Mouse (Mus musculus) v-Abl transformed pro-B cells (cell line): Measurements from ENCODE around the gene Angel2.

Source experiments
- in situ Hi-C, 2 experiments: fragments of 400-800 bp; cut with MboI; formaldehyde crosslinking; loops; one replicate each; pipeline ENCODE4 v1.15.1; 2025; ENCODE audit not compliant: unreplicated experiment in 2 of 2

Gene Angel2

DNA sequence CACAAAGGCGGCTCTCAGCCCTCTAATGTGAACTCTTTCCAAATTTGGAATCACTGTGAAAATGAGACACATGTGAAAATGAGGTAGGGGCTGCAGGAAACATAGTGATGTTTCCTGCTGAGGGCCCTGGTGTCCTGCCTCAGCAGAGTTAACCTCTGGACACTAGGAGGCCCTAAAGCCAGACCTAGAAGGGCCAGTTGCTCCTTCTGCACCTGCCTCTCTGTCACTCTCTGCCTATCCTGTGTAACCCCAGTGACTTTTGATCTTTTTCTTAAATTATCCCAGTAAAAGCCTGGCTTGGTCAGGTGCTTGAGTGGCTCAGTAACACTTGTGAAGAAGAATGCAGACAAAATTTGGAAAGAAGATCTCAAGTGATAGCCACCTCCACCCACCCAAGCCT, 49.9 kb downstream of the Angel2 start:
- in situ Hi-C loops: no loop called here

DNA sequence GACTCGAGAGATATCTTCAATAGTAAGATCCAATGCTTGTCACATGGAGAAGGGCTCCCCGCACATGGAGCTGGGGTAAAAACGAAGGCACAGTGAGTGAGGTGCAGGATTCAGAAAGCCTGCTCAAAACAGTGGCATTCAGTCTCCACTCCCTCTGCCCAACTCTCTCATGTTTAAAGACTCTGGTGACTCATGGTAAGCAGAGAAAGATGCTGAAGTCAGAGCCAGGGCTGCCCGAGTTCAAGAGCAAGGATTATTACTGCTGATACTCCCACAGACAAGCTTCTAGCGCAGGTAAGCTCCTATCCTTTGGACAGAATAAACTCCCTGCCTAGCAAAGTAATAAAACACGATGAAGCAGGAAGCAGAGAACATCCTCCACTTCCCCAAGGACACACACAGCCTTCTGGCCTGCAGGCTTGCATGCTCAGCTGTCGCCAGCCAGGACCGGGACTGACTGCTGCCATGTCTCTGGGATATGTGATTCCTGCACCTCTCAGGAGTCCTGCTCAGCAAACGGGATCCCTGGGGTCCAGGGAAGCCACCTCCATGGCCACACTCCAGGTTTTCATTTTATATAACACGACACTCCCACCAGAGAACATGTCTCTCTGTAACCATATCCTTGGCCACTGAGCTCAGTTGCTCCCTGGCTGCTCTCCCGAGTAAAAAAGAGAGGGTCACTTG, 52.1 kb downstream of the Angel2 start:
- in situ Hi-C loops: no loop called here

DNA sequence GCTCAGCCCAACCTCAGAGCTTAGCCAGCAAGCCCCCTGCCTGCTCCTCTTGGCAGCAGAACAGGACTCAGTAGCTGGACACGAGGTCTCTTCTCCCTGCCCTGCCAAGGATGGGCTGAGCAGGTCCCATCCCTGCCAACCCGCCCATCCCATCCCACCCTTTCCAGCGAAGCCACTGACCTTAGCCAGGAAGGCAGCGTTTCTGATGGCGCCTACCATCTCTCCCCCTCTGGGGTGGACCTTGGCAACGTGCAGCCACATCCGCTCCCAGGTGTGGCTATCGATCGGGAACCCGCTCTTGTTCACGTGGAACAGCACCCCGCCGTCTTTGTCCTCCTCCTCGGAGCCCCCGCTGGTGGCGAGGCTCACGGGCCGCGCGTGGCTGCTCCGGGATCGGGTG, 53.1 kb downstream of the Angel2 start:
- in situ Hi-C loops: no loop called here

DNA sequence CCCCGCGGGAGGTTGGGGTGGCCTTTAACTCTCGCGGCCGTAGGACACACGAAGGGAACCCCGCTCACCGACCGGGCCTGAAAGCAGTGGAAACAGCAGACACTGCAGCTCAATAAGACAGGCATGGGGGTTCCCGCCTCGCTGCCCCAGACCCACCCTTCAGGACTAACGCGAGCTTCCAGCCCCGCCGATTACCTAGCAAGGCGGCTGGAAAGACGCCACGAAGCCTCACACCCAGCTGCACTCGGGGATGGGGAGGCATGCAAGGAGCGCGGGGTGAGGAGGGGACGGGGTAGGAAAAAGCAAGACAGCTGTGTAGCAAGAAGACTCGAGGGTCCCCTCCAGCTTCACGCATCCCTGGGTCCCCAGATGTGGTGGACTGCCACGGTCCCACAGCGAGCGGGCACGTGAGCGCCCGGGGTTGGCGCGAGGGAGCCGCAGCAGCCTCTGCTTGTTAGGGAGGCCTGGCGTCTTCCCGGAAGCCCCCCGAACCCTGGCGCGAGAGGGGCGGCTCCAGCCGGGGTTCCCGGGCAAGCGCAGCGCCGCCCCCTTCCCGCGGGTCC, 53.7 kb downstream of the Angel2 start:
- in situ Hi-C loops: no loop called here

DNA sequence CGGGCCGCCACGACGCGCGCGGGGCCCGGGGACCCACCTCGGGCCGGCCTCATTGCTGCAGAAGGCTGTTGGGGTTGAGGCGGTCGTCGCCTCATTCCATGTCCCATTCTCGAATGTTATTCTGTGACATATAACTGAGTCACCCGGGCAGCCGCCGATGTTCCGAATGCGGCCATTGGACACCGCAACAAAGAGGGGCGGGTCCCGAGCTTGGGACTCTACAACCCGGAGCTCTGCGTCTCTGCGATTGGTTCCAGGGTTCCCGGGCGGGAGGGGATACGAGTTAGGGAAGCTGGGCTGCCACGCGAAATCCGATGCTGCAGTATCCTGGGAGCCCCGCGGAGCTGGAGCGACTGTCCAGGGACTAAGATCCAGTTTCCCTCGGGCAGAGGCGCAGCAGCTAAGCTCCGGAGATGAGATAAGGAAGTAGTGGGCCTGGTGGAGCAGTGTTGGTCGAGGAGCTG, 54.2 kb downstream of the Angel2 start, which contains the start of gene Vash2:
Gene Vash2 (minus strand): TSS at position 197 of the 464 bp plus-strand sequence.
- in situ Hi-C loops: no loop called here

DNA sequence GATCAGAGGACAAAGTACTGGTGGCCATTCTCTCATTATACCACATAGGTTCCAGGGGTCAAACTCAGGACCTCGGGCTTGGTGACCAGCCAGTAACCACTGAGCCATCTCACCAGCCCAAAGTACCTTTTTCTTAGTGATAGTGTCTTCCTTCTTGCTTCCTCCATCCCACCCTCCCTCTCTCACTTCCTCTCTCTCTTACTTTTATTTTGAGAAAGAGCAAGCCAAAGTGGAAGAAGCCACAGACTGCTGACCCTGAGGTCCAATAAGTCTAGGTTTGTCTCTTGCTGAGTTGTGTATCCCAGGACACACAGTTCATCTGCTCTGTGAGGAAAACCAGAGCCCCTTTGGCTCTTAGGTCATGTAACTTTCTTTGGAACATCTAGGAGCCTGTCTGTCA, 55.6 kb downstream of the Angel2 start:
- in situ Hi-C loops: no loop called here

DNA sequence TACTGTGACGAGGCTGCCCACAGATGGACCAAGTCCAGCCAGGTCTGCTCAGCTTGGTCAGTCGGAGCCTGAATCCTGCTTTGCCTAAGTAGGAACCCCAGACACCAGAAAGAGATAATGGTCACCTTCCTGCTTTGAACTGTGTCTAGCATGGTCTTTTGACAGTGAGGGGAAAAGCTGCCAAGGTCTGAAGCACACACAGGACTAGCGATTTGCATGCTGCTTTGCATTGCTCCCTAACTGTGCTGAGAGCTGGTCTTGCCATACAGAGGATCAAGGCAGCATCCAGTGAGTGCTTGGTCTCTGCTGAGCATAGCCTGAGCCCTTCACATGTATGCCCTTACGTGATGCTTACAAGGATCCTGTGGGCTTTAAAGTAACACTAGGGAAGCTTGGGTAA, 56.5 kb downstream of the Angel2 start:
- in situ Hi-C loops: no loop called here

DNA sequence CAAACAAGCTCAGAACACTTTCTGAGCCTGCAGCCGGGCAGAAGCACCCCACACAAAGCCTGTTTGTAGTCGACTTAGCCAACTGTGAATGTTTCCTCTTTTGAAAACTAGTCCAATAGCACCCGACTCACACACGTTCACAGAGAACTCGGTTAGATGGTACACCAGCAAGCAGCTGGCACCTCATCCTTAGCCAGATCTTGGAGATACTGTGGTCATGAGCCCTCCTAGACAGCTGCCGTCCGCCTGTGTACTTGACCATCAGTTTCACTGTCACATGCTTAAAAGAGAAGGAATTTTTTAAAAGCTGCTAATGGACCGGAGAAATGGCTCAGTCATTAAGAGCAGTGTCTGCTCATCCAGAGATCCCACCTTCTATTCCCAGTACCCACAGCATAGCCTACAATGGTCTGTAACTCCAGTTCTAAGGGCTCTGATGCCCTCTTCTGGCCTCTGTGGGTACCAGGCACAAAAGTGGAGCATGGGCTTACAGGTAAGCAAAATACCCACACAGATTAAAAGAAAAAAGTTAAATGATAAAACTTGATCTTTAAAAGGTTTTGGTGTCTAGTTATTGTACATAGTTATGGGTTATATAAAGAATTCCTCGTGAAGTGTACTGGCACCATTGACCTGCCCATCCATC, 64.6 kb downstream of the Angel2 start:
- in situ Hi-C loops: no loop called here

DNA sequence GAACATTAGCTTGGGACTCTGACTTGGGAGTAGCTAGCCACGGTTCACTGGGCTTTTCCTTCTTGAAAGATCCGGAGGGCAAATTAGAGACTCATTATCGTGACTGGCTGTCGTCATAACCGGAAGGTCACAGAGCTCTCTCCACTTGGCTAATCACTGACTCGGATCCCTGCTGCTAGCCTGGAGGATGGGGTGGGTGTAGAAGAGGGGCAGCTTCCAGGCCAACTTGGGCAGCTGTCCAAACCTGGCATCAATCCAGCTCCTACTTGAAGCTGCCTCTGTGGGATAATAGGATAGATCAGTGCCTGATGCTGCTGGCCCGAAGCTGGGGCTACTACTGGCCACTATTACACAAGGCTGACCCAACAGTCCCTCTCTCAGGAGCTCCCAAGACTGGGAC, 70.6 kb downstream of the Angel2 start:
- in situ Hi-C loops: no loop called here

DNA sequence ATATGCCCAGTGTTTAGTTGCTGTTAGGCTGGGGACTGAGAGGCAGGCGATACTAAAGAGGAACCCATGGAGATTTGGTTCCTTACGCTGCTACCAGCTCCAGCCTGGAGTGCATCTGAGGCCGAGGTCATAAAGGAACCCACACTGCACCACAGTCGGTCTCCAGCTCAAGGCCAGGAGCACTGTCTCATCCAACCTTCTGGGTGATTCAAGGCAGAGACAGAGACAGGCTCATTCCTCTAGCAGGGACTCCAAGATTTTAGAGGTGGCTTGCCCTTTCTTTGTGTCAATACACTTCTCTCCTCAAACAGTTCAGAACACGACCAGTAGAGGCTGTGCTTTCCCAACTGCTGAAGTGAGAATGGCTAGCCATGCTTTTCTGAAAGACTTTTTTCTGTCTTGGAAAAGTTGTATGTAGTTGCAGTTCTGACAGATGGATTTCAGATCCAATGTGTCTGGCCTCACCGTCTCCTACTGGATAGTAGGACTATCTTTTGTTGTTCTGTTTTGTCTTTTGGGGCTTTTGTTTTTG, 71.5 kb downstream of the Angel2 start:
- in situ Hi-C loops: no loop called here
